Mouse (Mus musculus) ES-E14 (cell line): ENCODE results near the gene Lbh. TPM values are rescaled to one million over a fixed set of nuclear protein-coding genes. Genes with fewer than 3 reads are reported as not detected.

Experiments
- DNase-seq: peaks from one replicate; pipeline ENCODE4 v3.0.0-alpha.2; 2013; ENCODE audit warnings: low read depth, low spot score
- H3K27ac ChIP-seq: 2 replicates; pipeline ENCODE4 v1.5.1; 2012; ENCODE audit warnings: low read depth, mild to moderate bottlenecking, low read length, moderate library complexity, mixed read lengths; ENCODE audit not compliant: poor library complexity, insufficient read depth, severe bottlenecking
- H3K36me3 ChIP-seq: 2 replicates; pipeline ENCODE4 v1.6.1; 2012; ENCODE audit warnings: mild to moderate bottlenecking, low read length, moderate library complexity, mixed read lengths; ENCODE audit not compliant: control insufficient read depth, poor library complexity, insufficient read depth, severe bottlenecking
- H3K4me1 ChIP-seq, 2 experiments: fragments of 150-350 bp in 1 of 2; sonication (generic) in 1 of 2; 2 replicates each; pipeline ENCODE4 v1.6.1; 2012; ENCODE audit warnings: low read length in 2 of 2, mild to moderate bottlenecking in 1 of 2, mixed read lengths in 1 of 2; ENCODE audit not compliant: control insufficient read depth in 2 of 2, insufficient read depth in 2 of 2, poor library complexity in 1 of 2
- H3K4me3 ChIP-seq, 2 experiments: fragments of 150-350 bp in 1 of 2; sonication (generic) in 1 of 2; 2 replicates each; pipeline ENCODE4 v1.5.1; 2012; ENCODE audit warnings: low read length in 2 of 2, low read depth in 1 of 2, mild to moderate bottlenecking in 1 of 2, mixed read lengths in 1 of 2; ENCODE audit not compliant: insufficient read depth in 1 of 2, poor library complexity in 1 of 2, severe bottlenecking in 1 of 2
- H3K9ac ChIP-seq: 2 replicates; pipeline ENCODE4 v1.6.1; 2012; ENCODE audit warnings: low read depth, mild to moderate bottlenecking, low read length, mixed read lengths; ENCODE audit not compliant: poor library complexity, insufficient read depth, severe bottlenecking
- H3K9me3 ChIP-seq: fragments of 150-350 bp; sonication (generic); 2 replicates; pipeline ENCODE4 v1.6.1; 2012; ENCODE audit warnings: low read depth, mild to moderate bottlenecking, low read length; ENCODE audit not compliant: control insufficient read depth, insufficient read depth
- CHD2 ChIP-seq: IDR thresholded peaks from 2 replicates; pipeline ENCODE4 v1.6.1; 2014; ENCODE audit warnings: mild to moderate bottlenecking, low read depth, low read length, inconsistent platforms
- HCFC1 ChIP-seq: IDR thresholded peaks from 2 replicates; pipeline ENCODE4 v1.6.1; 2012; ENCODE audit warnings: low read length, inconsistent platforms, borderline replicate concordance; ENCODE audit not compliant: insufficient read depth
- MAFK ChIP-seq: IDR thresholded peaks from 2 replicates; pipeline ENCODE4 v1.6.1; 2014; ENCODE audit warnings: mild to moderate bottlenecking, low read depth, low read length, inconsistent platforms; ENCODE audit not compliant: insufficient read depth
- ZC3H11A ChIP-seq: IDR thresholded peaks from 2 replicates; pipeline ENCODE4 v1.6.1; 2012; ENCODE audit warnings: low read depth, mild to moderate bottlenecking, inconsistent platforms, low read length, borderline replicate concordance
- ZNF384 ChIP-seq: IDR thresholded peaks from 2 replicates; pipeline ENCODE4 v1.6.1; 2012; ENCODE audit warnings: low read depth, low read length, inconsistent platforms
- in situ Hi-C, 2 experiments: fragments of 600-800 bp; cut with MboI; formaldehyde crosslinking; loops; one replicate each; pipeline ENCODE4 v1.15.1; 2025; ENCODE audit warnings: low sequenced_read_pairs in 2 of 2, inconsistent platforms in 1 of 2; ENCODE audit not compliant: unreplicated experiment in 2 of 2
- total RNA-seq: library from RNA; depleted of rRNA; stranded (reverse); fragments of 300-350 nt; gene quantifications from 2 replicates; pipeline ENCODE4 v1.2.3, GENCODE M21; 2012; rRNA removed

Gene Lbh
- 0.90 and 5.2 TPM in 2 replicates for total RNA-seq

DNA sequence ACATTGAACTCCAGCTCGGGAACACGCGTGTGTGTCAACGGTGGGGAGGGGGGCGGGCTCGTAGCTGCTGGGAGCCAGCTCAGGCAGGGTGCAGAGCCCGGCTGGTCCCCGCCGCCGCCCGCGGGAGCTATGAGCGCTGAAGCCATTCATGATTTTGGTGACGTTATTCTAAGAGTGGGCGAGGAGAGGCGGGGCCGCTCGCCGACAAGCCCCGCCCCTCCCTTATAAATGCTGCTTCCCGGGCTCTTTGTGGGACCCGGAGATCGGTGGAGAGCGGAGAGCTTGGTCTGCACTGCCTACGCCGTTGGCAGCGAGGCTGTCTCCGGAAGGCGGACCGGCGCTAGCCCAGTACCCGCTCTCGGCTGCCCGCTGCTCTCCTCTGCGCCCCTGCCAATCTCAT, at the start of gene Lbh:
Lbh (plus strand) TSS at position 253 of the 400 bp plus-strand sequence.
- Histone ChIP-seq H3K4me1 (no peaks in the 10 kb centered on the region; a peak in 1 of 4 replicates), H3K4me3 (peak within 1 kb of the TSS; percentile 67 to 70), H3K9me3 (no peaks in the 10 kb centered on the region), H3K36me3 (no peaks in the 10 kb centered on the region), H3K9ac (peak within 1 kb of the TSS; percentile 18; the same call in 1 of the 2 replicates), H3K27ac (no peak within 1 kb of the TSS)
- no peak for DNase-seq
- no peak for TF ChIP-seq MAFK
- TF ChIP-seq CHD2: no peak
- no peak for TF ChIP-seq ZC3H11A
- in situ Hi-C loops: no loop called here

DNA sequence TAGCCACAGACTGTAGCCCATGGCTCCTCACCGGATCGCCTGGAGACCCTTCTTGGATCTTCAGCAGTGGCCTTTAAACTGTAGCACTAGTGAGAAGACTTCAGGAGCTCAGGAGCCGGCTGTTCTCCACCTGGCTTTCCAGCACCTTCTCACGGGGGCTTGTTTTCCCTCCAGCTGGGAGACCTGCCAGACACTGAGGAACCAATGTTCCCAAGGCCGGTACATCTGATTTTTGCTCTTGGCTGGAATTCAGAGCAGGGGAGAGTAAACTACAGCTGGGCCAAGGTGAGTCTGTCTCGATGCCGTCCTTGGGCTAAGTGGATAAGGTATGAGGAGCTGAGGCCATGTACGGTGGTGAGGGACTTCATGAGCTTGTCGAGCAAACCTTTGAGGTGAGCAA, 39.1 kb upstream of the Lbh start:
- H3K36me3 ChIP-seq: no peaks in the 10 kb centered on the region
- H3K4me1 ChIP-seq: peaks cover 0 to 4% of the 10 kb centered on the region in 2 experiments; a peak in 2 of 4 replicates
- no peak overlapping the region for H3K9ac ChIP-seq
- no peak overlapping the region for H3K4me3 ChIP-seq
- no peaks in the 10 kb centered on the region for H3K9me3 ChIP-seq
- in situ Hi-C loops: no loop called here
- no peak overlapping the region for H3K27ac ChIP-seq
- no peak for DNase-seq
- no peak for TF ChIP-seq ZC3H11A
- no peak for TF ChIP-seq ZNF384
- no peak for TF ChIP-seq CHD2
- TF ChIP-seq HCFC1: no peak
- no peak for TF ChIP-seq MAFK

DNA sequence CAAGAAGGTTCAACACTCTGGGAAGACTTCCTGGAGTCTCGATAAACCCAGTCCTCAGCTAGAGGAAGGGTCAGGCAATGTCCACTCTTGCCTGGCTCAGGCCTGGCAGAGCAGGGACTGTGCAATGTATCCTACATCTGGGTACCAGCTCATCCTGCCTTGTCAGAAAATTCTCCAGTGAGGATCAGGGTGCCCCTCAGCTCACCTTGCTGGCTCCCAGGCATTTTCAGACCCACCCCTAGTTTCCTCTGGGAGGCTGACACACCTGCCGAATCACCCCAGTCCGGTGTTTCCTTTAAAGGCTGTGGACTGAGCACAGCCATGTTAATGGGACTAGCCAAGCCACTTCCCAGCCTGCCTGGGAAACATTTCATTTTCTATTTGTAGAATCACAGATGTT, 37.9 kb upstream of the Lbh start:
- Histone ChIP-seq H3K4me1 (peaks cover 0 to 4% of the 10 kb centered on the region in 2 experiments; a peak in 2 of 4 replicates), H3K27ac (no peak overlapping the region), H3K4me3 (no peak overlapping the region), H3K9me3 (no peaks in the 10 kb centered on the region), H3K9ac (no peak overlapping the region), H3K36me3 (no peaks in the 10 kb centered on the region)
- no peak for DNase-seq
- in situ Hi-C loops: no loop called here
- TF ChIP-seq ZC3H11A (no peak), CHD2 (no peak), HCFC1 (no peak), MAFK (no peak)

DNA sequence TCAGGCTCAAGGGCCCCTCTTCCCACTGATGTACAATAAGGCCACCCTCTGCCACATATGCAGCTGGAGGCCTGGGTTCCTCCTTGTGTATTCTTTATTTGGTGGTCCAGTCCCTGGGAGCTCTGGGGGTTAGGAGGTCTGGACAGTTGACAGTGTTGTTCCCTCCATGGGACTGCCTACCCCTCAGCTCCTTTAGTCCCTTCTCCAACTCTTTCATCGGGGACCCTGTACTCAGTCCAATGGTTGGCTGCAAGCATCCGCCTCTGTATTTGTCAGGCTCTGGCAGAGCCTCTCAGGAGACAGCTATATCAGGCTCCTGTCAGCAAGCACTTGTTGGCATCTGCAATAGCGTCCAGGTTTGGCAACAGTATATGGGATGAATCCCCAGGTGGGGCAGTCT, 37.1 kb upstream of the Lbh start:
- Histone ChIP-seq H3K9me3 (no peaks in the 10 kb centered on the region), H3K9ac (no peak overlapping the region), H3K4me3 (no peak overlapping the region), H3K36me3 (no peaks in the 10 kb centered on the region), H3K4me1 (peaks cover 0 to 4% of the 10 kb centered on the region in 2 experiments; a peak in 2 of 4 replicates), H3K27ac (no peak overlapping the region)
- TF ChIP-seq CHD2 (no peak), ZC3H11A (no peak), MAFK (no peak), HCFC1 (no peak), ZNF384 (no peak)
- DNase-seq: no peak
- in situ Hi-C loops: no loop called here

DNA sequence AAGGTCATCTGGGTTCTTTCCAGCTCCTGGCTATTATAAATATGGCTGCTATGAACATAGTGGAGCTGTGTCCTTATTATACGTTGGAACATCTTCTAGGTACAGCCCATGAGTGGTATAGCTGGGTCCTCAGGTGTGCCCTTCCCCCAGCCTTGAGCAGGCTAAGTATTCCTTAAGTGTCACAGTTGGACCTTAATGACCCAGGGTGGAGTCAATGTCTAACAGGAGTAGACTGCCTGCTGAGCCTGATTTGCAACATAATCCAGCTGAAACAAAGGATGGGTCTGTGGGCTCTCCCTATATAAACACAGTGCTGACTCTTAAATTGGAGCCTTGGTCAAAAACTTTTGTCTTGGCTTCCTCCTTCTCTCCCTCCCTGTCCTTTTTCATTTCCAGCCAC, 36.3 kb upstream of the Lbh start:
- Histone ChIP-seq H3K4me1 (peaks cover 0 to 4% of the 10 kb centered on the region in 2 experiments; a peak in 2 of 4 replicates), H3K27ac (no peak overlapping the region), H3K9ac (no peak overlapping the region), H3K36me3 (no peaks in the 10 kb centered on the region), H3K9me3 (no peaks in the 10 kb centered on the region), H3K4me3 (no peak overlapping the region)
- in situ Hi-C loops: no loop called here
- no peak for TF ChIP-seq HCFC1
- TF ChIP-seq MAFK: 0 out of 2 replicates have a peak, but pooled peaks have one; percentile 19
- TF ChIP-seq ZNF384: no peak
- peak; percentile 78 for TF ChIP-seq CHD2
- TF ChIP-seq ZC3H11A: no peak
- DNase-seq: peak; percentile 80
